Mouse (Mus musculus): ENCODE measurements at regions not wholly inside any gene's neighbourhood (a gene's known extent, or its start where the extent isn't known, plus 50 kb on each side); places are given as distances from the start of the nearest gene placed in this dataset.

DNA sequence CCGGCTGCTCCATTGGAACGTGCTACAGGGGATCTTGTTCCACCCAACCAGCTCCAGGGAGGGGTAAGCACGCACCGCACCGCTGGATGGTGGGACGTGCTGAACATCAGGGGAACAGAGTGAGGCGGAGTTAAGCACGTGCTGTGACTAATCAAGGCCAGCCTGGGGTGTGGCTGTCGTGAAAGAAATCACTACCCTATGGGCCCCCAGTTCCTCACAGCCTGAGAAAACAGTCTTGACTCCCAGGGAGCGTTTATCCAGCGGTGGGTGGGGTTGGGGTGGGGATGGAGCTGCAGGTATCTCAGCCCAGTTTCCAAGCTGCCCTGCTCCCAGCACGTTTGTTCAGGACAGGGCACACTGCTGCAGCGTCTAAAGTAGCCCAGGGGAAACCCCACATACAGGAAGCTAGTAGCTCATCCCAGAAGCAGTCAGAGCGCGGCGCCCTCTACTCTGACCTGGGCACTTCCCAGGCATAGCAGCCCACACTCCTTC, 113.4 kb upstream of the Egln3 start:
- DNase-seq (ENCODE audit: low spot score in 2 of 2), result no peak

DNA sequence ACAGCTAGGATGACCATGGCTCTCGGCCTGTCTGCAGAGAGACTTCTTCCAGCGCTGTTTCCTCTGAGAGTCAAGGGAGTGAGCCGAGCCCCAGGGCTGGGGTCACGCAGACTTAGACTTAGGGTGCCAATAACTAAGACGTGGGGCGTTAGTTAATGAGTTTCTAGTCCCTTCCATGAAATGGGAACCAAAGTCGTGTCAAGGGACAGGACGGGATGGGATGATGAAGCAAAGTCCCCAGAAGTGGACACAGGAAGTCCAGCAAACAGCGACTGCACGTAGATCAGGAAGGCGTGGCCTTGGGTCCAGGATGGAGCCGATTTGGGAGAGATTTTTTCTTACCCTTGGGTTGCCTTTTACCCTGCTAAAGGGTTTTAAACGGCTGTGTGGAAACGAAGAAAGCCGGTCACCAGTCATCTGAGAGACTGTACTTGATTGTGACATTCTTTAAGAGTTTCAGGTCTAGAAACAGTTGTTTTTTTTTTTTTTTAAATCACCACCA, 112.5 kb upstream of the Egln3 start:
- DNase-seq (ENCODE audit: low spot score in 2 of 2), result no peak

- DNase-seq (ENCODE audit: low spot score in 2 of 2), result no peak
These were observed 110.5 kb upstream of the Egln3 start for GRCm38 (mm10) chr12:54314153-54314552.

DNA sequence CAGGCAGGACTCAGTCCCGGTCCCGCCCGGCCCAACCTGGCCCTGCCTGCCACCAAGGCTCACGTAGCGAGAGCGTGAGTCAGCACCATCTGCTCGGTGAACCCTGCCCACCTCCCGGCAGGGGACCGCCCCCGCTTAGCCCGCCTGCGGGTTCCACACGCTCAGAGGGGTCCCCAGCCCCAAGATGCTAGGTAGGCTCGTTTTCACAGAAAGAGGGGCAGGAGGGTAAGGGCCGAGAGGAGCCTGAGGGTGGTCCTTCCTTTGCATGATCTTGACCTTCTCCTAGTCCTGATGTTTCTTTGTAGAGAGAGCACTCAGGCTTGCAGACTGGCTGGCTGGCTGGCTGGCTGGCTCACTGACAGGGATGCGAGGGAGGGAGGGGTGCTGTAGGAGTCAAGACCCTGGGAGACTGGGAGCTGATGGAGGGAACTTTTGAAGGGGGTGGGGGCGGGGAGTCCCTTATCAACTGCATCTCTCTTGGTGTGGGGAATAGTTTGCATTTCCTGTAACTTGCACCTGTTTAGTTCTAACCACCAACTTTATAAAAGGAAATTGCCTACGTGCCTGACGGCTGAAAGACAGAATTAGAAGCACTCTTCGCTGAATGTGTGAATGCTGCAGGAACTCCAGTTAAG, 109.7 kb upstream of the Egln3 start:
- peak; percentile 16 to 27 for DNase-seq (ENCODE audit: low spot score in 2 of 2)

- DNase-seq (ENCODE audit: low spot score in 2 of 2), result no peak
These were observed 109.0 kb upstream of the Egln3 start for GRCm38 (mm10) chr12:54312522-54313210.

DNA sequence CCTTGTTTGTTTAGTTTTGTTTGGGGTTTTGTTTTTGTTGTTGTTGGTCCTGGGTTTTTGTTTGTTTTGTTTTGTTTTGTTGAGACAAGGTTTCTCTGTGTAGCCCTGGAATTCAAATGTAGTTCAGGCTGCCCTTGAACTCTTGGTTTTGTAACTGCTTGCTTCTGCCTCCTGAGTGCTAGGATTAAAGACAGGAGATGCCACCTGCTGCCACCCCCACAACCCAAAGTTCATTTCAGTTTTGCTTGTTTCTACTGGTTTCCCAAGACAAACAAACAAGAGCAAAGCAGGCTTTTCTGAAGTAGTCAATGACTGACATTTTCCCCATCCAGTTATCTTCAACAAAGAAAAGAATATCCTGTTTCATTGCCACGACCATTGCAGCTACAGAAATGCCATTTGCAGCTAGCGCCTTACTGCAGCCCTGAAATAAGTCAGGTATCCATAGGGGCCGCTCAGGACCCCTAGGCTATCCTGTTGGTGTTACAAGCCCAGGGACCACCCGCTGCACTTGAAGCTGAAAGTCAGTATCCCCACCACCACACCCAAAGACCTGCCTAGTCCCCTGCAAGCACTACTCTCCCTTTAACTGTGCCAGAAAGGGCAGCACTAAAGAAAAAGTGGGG, 108.3 kb upstream of the Egln3 start:
- no peak for DNase-seq (ENCODE audit: low spot score in 2 of 2)

DNA sequence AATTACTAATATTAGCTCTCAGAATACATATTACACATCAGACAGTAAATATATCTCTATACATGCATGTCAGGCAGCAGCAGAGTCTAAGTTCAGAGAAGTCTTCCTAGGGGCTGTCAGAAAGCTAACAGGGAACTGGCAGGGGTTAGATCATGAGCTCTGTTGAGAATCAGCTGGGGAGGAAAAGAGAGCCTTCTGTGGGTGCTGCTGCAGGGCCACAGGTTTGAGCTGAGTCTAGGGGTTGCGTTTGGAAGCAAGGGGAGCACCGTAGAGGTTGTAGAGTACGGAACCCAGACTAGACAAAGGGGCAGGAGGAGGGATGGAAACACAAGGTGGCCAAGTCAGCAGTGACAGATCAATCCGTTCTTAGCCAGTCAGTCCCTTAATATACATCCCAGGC, 106.2 kb upstream of the Egln3 start:
- no peak for DNase-seq (ENCODE audit: low spot score in 2 of 2)

- DNase-seq (ENCODE audit: low spot score in 2 of 2), result no peak
These were observed 105.6 kb upstream of the Egln3 start for GRCm38 (mm10) chr12:54309219-54309618.

GRCm38 (mm10) chr12:54305135-54305630, 101.5 kb upstream of the Egln3 start:
- no peak for DNase-seq (ENCODE audit: low spot score in 2 of 2)

DNA sequence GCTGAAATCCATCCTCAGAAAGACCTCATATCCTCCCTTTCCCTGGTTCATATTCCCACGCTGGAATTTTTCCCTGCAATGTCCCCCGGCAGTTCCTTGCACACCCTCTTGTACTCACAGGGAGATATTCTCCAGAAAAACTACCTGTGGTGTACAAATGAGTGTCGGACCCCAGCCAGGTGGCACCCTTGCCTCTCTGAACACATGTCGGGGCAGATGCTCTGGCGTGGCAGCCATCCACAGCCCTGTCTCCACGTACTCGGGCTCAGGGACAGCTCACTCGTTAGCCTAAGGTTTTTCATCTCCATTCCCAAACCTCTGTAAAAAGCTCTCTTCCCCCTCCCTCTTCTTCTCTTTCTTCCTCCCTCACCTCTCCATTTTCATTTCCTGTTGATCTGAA, 100.1 kb upstream of the Egln3 start:
- DNase-seq (ENCODE audit: low spot score in 2 of 2), result no peak

- no peak for DNase-seq (ENCODE audit: low spot score in 2 of 2)
These were observed 95.8 kb upstream of the Egln3 start for GRCm38 (mm10) chr12:54299506-54299905.

GRCm38 (mm10) chr12:54293248-54293647, 89.6 kb upstream of the Egln3 start:
- DNase-seq (ENCODE audit: low spot score in 2 of 2), result no peak

DNA sequence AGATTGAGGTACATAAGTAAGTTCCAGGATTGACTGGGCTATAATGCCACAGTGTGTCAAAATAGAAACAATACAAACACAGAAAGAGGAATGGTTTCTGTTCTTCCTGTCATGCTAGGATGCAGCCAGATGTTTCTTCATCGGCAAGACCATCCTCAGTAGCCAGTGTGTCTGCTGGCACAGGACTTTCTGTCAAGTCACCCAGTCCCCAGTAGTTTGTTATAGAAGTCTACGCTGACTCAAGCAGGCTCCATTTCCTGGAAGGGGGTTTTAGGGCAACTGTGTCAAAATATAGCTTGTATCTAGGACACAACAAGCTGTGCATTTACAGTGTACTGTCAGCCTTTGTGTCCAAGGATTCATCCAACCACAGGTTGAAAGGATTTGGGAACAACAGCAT, 86.7 kb upstream of the Egln3 start:
- DNase-seq (ENCODE audit: low spot score in 2 of 2), result no peak

DNA sequence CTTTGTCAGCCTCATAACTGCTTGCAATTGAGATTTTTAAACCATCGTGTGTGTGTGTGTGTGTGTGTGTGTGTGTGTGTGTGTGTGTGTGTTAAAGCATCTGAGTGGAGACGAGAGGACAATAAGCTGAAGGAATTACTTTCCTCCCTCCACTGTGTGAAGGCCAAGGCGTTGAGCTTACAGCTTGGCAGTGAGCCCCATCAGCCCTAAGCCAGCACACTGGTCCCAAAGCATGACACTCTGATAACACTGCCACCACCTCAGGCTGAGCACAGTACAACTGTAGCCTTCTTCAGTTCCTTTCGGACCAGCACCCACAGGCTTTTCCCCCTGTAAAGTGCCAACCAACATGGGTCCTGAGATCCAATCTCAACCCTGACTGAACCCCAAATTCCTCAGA, 85.1 kb upstream of the Egln3 start:
- DNase-seq (ENCODE audit: low spot score in 2 of 2), result no peak

DNA sequence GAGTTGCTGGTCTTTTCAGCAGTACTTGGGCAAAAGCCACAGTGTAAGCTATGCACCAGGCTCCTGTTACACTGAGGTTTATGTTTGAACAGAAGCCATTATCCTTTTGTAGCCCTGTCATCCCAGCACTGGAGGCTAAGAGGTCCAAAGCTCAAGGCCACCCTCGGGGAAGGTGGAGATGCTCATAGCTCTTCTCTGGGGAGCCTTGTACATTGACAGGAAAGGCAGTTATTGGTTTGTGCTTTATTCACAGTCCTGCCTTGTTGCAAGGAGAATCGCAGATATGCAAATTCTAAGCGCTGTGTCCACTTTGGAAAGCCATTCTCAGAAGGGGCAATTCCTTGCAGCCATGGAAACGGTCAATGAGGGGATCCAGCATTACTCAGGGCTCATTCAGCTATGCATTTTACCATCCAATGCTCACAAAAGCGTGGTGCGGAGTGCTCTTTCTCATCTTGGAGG, 84.4 kb upstream of the Egln3 start:
- no peak for DNase-seq (ENCODE audit: low spot score in 2 of 2)

GRCm38 (mm10) chr12:54286911-54287819, 83.5 kb upstream of the Egln3 start:
- DNase-seq (ENCODE audit: low spot score in 2 of 2), result no peak

DNA sequence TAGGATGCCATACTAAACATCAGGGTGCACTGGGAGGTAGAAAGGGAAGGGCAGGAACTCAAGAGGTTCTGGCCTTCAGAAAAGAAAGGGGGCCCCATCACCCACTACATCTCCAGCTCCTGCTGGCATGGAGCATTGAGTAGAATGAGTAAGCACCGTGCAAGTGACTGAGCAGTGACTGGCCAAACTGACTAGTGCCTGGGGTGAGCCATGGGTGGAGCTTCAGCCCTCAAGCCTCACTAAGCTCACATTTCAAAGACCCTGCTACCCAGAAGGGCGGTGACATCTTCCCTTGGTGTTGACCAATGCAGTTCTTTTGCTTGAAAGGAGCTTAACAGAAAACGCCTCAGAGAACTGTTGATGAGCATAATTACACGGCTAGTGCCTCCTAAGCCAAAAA, 80.0 kb upstream of the Egln3 start:
- DNase-seq (ENCODE audit: low spot score in 2 of 2), result no peak

GRCm38 (mm10) chr12:54283011-54283410, 79.4 kb upstream of the Egln3 start:
- no peak for DNase-seq (ENCODE audit: low spot score in 2 of 2)

DNA sequence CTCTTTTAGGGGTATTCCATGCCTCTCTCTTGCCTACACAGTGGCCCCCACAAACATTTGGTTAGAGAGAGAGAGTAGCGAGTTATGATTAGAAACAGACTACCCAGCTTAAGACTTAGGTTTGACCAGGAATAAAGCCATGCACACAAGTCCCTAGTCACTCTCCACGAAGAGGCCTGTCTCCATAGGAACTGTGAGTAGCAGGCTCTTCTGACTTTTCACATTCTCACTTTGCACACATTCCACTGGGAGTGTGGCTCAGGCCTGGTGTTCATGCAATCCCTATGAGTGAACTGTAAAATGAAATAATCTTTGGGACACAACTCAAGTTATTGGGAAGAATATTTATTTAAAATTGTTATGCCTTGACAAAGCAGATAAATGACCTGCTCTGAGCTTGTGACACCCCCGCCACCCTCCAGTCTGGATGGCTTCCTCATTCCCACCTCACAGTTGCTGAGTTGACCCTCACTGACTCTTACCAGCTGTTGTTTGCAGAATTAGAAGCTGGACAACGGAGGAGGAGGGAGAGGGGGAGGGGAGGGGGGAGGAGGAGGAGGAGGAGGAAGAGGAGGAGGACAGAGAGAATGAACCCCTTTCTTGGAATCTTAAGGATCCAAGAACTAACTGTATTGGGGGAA, 78.7 kb upstream of the Egln3 start:
- DNase-seq (ENCODE audit: low spot score in 2 of 2), result no peak

DNA sequence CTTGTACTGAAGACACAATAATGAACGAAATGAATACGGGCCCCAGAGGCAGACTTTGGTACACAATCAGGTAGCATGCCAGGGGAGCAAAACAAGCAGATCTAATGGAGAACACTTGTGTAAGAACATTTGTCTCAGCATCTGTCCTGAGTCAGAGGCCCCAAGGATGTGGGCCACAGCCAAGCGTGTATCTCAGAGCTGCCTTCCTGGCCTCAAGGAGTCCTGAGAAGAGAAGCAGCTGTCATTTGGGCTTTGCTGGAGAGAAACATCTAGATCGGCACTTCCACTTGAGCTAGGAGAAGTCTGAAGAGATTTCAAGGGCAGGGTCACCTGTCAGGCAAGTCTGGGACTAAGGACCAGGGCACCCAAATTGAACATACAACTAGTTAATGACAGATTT, 76.8 kb upstream of the Egln3 start:
- DNase-seq (ENCODE audit: low spot score in 2 of 2), result no peak

DNA sequence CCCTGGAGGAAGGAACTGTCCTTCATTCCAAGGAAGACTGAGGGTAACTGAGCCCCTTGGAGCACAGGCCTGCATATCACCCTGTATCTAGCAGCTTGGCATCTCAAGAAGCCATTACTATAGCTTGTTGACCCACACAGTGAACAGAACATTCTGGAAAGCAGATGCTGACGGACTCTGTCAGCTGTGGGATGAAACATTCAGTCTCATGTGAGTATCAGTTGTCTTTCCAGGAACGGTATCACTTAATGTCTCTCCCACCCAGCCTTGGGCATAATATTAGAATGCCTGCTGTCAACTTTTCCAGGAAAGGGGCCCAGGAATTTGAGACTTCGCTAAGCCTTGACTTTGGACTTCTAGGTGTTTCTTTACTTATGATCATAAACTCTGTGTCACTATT, 76.3 kb upstream of the Egln3 start:
- no peak for DNase-seq (ENCODE audit: low spot score in 2 of 2)
